In genomic region chr13:114992260-114993014, GRCm38 (mm10) we compare ENCODE assay signal across 13 mouse cellular contexts.
A peak's percentile ranks its signal among the peaks of the same experiment; 100 is the strongest.
DNase-seq lines count a peak whose midpoint lies in the region; ATAC-seq lines count a peak whose summit lies in the region.
"Had no signal": no experiment of that assay in that cellular context is flagged by ENCODE, and none has a peak within 500 bp of the region (broad histone marks: within the 10 kb centered on the region; RNA-seq: fewer than 3 reads in every experiment).

No protein-coding gene starts in this region.

- 69% methylated on average over 14 of the region's 14 CpGs for WGBS in heart, embryonic 16.5 days
- 66% methylated on average over 14 of the region's 14 CpGs for WGBS in heart, embryonic 11.5 days (ENCODE audit: insufficient replicate concordance)
- WGBS in embryonic facial prominence, embryonic 12.5 days, result 27% methylated on average over 14 of the region's 14 CpGs
- 22% methylated on average over 14 of the region's 14 CpGs for WGBS in hindbrain, embryonic 14.5 days
- WGBS in midbrain, embryonic 15.5 days, result 24% methylated on average over 14 of the region's 14 CpGs
- 61% methylated on average over 14 of the region's 14 CpGs for WGBS in intestine, embryonic 16.5 days

- H3K9me3 ChIP-seq in heart, embryonic 16.5 days (replicated peaks; ENCODE audit: control insufficient read depth, low read length), result no peaks in the 10 kb centered on the region
- no peaks in the 10 kb centered on the region for H3K9me3 ChIP-seq in heart, embryonic 11.5 days (replicated peaks; ENCODE audit: control insufficient read depth, low read length)
- H3K9me3 ChIP-seq in embryonic facial prominence, embryonic 12.5 days, result no peaks in the 10 kb centered on the region
- no peaks in the 10 kb centered on the region for H3K9me3 ChIP-seq in hindbrain, embryonic 14.5 days (ENCODE audit: control insufficient read depth, low read length)
- no peaks in the 10 kb centered on the region for H3K9me3 ChIP-seq in midbrain, embryonic 15.5 days
- no peaks in the 10 kb centered on the region for H3K9me3 ChIP-seq in intestine, embryonic 16.5 days (ENCODE audit: control insufficient read depth, low read length)
- H3K9me3 ChIP-seq: liver, embryonic 13.5 days; stomach, embryonic 15.5 days had no signal

- no peaks in the 10 kb centered on the region for H3K27me3 ChIP-seq in heart, embryonic 16.5 days (ENCODE audit: control insufficient read depth, insufficient read depth, low read length)
- no peaks in the 10 kb centered on the region for H3K27me3 ChIP-seq in heart, embryonic 11.5 days (ENCODE audit: control insufficient read depth, insufficient read depth, low read length)
- no peaks in the 10 kb centered on the region for H3K27me3 ChIP-seq in embryonic facial prominence, embryonic 12.5 days
- no peaks in the 10 kb centered on the region for H3K27me3 ChIP-seq in hindbrain, embryonic 14.5 days (ENCODE audit: control insufficient read depth, insufficient read depth, low read length)
- H3K27me3 ChIP-seq in midbrain, embryonic 15.5 days (replicated peaks), result no peaks in the 10 kb centered on the region
- H3K27me3 ChIP-seq in intestine, embryonic 16.5 days (replicated peaks; ENCODE audit: control insufficient read depth, insufficient read depth, low read length), result no peaks in the 10 kb centered on the region
- H3K27me3 ChIP-seq: liver, embryonic 13.5 days; stomach, embryonic 15.5 days had no signal

- peak; percentile 59 for DNase-seq in hindbrain, embryonic 14.5 days (ENCODE audit: low spot score)
- DNase-seq in lung, postnatal 25 days (ENCODE audit: low spot score), result no peak
- DNase-seq in kidney, postnatal 25 days, result no peak
- DNase-seq: adrenal gland, adult 8-10 months; cerebellum, adult 18-20 months; liver, embryonic 13.5 days had no signal

- no peak overlapping the region for H3K4me3 ChIP-seq in heart, embryonic 16.5 days (ENCODE audit: low read length)
- H3K4me3 ChIP-seq in heart, embryonic 11.5 days (ENCODE audit: low read depth, low read length), result no peak overlapping the region
- no peak overlapping the region for H3K4me3 ChIP-seq in embryonic facial prominence, embryonic 12.5 days
- H3K4me3 ChIP-seq in hindbrain, embryonic 14.5 days (replicated peaks; ENCODE audit: low read length), result no peak overlapping the region
- no peak overlapping the region for H3K4me3 ChIP-seq in midbrain, embryonic 15.5 days
- no peak overlapping the region for H3K4me3 ChIP-seq in intestine, embryonic 16.5 days (ENCODE audit: low read length)
- H3K4me3 ChIP-seq: erythroblast, embryonic 14.5 days; liver, embryonic 13.5 days; stomach, embryonic 15.5 days had no signal

- no peak for ATAC-seq in heart, embryonic 16.5 days (replicated peaks; ENCODE audit: extremely low read depth, insufficient read depth, low FRiP score)
- ATAC-seq in heart, embryonic 11.5 days (replicated peaks; ENCODE audit: insufficient number of reproducible peaks, low FRiP score, low TSS enrichment), result no peak
- ATAC-seq in embryonic facial prominence, embryonic 12.5 days (ENCODE audit: insufficient number of reproducible peaks, insufficient read depth, low FRiP score, low TSS enrichment), result no peak
- ATAC-seq in hindbrain, embryonic 14.5 days (ENCODE audit: low FRiP score), result peak; percentile 84
- peak; percentile 88 for ATAC-seq in midbrain, embryonic 15.5 days (replicated peaks)
- ATAC-seq in intestine, embryonic 16.5 days, result no peak

- H3K27ac ChIP-seq in heart, embryonic 16.5 days (ENCODE audit: low read length), result 0 out of 2 replicates have a peak overlapping the region, but pooled peaks have one; percentile 26
- H3K27ac ChIP-seq in heart, embryonic 11.5 days (ENCODE audit: low read depth, low read length), result no peak overlapping the region
- H3K27ac ChIP-seq in embryonic facial prominence, embryonic 12.5 days, result no peak overlapping the region
- 0 out of 2 replicates have a peak overlapping the region, but pooled peaks have one; percentile 35 for H3K27ac ChIP-seq in hindbrain, embryonic 14.5 days
- 0 out of 2 replicates have a peak overlapping the region, but pooled peaks have one; percentile 34 for H3K27ac ChIP-seq in midbrain, embryonic 15.5 days
- H3K27ac ChIP-seq in intestine, embryonic 16.5 days (ENCODE audit: low read length), result no peak overlapping the region
- H3K27ac ChIP-seq: liver, embryonic 13.5 days; stomach, embryonic 15.5 days had no signal

- H3K4me1 ChIP-seq in heart, embryonic 16.5 days (ENCODE audit: control insufficient read depth, insufficient read depth, low read length), result peaks cover 6% of the 10 kb centered on the region; the same call in 1 of the 2 replicates
- H3K4me1 ChIP-seq in heart, embryonic 11.5 days (ENCODE audit: control insufficient read depth, insufficient read depth, low read length), result no peaks in the 10 kb centered on the region
- no peaks in the 10 kb centered on the region for H3K4me1 ChIP-seq in embryonic facial prominence, embryonic 12.5 days
- peaks cover 11% of the 10 kb centered on the region for H3K4me1 ChIP-seq in hindbrain, embryonic 14.5 days (replicated peaks; ENCODE audit: control insufficient read depth, insufficient read depth, low read length)
- peaks cover 5% of the 10 kb centered on the region; the same call in 1 of the 2 replicates for H3K4me1 ChIP-seq in midbrain, embryonic 15.5 days
- H3K4me1 ChIP-seq in intestine, embryonic 16.5 days (ENCODE audit: control insufficient read depth, insufficient read depth, low read length), result 0 out of 2 replicates have a peak, but pooled peaks cover 2% of the 10 kb centered on the region
- H3K4me1 ChIP-seq: liver, embryonic 13.5 days; stomach, embryonic 15.5 days had no signal

- H3K4me2 ChIP-seq in heart, embryonic 16.5 days (ENCODE audit: low read depth, low read length), result no peak overlapping the region
- no peak overlapping the region for H3K4me2 ChIP-seq in heart, embryonic 11.5 days
- peak overlapping the region; percentile 7; the same call in 1 of the 2 replicates for H3K4me2 ChIP-seq in embryonic facial prominence, embryonic 12.5 days (replicated peaks)
- H3K4me2 ChIP-seq in hindbrain, embryonic 14.5 days (replicated peaks), result peak overlapping the region; percentile 13
- peak overlapping the region; percentile 5; the same call in 1 of the 2 replicates for H3K4me2 ChIP-seq in midbrain, embryonic 15.5 days
- no peak overlapping the region for H3K4me2 ChIP-seq in intestine, embryonic 16.5 days (ENCODE audit: low read depth, low read length)
- H3K4me2 ChIP-seq: liver, embryonic 13.5 days; stomach, embryonic 15.5 days had no signal

- peaks cover 26% of the 10 kb centered on the region for H3K36me3 ChIP-seq in heart, embryonic 16.5 days (ENCODE audit: control insufficient read depth, insufficient read depth)
- H3K36me3 ChIP-seq in heart, embryonic 11.5 days (ENCODE audit: control insufficient read depth, insufficient read depth, low read length), result no peaks in the 10 kb centered on the region; the same call in 1 of the 2 replicates
- no peaks in the 10 kb centered on the region for H3K36me3 ChIP-seq in embryonic facial prominence, embryonic 12.5 days
- no peaks in the 10 kb centered on the region for H3K36me3 ChIP-seq in hindbrain, embryonic 14.5 days (replicated peaks; ENCODE audit: control insufficient read depth, insufficient read depth)
- no peaks in the 10 kb centered on the region for H3K36me3 ChIP-seq in midbrain, embryonic 15.5 days (replicated peaks)
- no peaks in the 10 kb centered on the region for H3K36me3 ChIP-seq in intestine, embryonic 16.5 days (ENCODE audit: control insufficient read depth, insufficient read depth, low read length)
- H3K36me3 ChIP-seq: liver, embryonic 13.5 days; stomach, embryonic 15.5 days had no signal

- no peak overlapping the region for H3K9ac ChIP-seq in heart, embryonic 16.5 days (ENCODE audit: low read length)
- no peak overlapping the region for H3K9ac ChIP-seq in heart, embryonic 11.5 days (ENCODE audit: low read depth, low read length)
- no peak overlapping the region for H3K9ac ChIP-seq in embryonic facial prominence, embryonic 12.5 days
- no peak overlapping the region for H3K9ac ChIP-seq in hindbrain, embryonic 14.5 days
- H3K9ac ChIP-seq in midbrain, embryonic 15.5 days, result no peak overlapping the region
- no peak overlapping the region for H3K9ac ChIP-seq in intestine, embryonic 16.5 days (ENCODE audit: low read depth, low read length)
- H3K9ac ChIP-seq: liver, embryonic 13.5 days; stomach, embryonic 15.5 days had no signal

Comparison
In these comparisons a context has a peak if more than half of its experiments do, and no peak if none do; other contexts are left out.
1. H3K27ac ChIP-seq: peak in heart, embryonic 16.5 days (single experiment), hindbrain, embryonic 14.5 days (single experiment) and midbrain, embryonic 15.5 days (single experiment); none in heart, embryonic 11.5 days (single experiment), embryonic facial prominence, embryonic 12.5 days (single experiment) and intestine, embryonic 16.5 days (single experiment).
2. ATAC-seq: peak in hindbrain, embryonic 14.5 days (single experiment) and midbrain, embryonic 15.5 days (single experiment); none in heart, embryonic 16.5 days (single experiment), heart, embryonic 11.5 days (single experiment), embryonic facial prominence, embryonic 12.5 days (single experiment) and intestine, embryonic 16.5 days (single experiment).
3. H3K4me2 ChIP-seq: peak in embryonic facial prominence, embryonic 12.5 days (single experiment), hindbrain, embryonic 14.5 days (single experiment) and midbrain, embryonic 15.5 days (single experiment); none in heart, embryonic 16.5 days (single experiment), heart, embryonic 11.5 days (single experiment) and intestine, embryonic 16.5 days (single experiment).